Mouse (Mus musculus) CD8-positive naive resting alpha-beta T cell, adult 57 days (primary cell): ENCODE results near the gene Tma7. TPM values are rescaled to one million over a fixed set of nuclear protein-coding genes. Genes with fewer than 3 reads are reported as not detected.

Source experiments
- total RNA-seq: library from RNA; stranded (reverse); gene quantifications from one replicate; pipeline ENCODE4 v1.2.4, GENCODE M21; 2023

Gene Tma7
- 310 TPM for total RNA-seq

GRCm38 (mm10) chr9:109082124-109082800, at the start of gene Tma7, which contains the start of gene Ccdc51:
Gene Tma7, minus strand, starts transcription at chr9:109082587.
Gene Ccdc51, plus strand, starts transcription at chr9:109082493.

GRCm38 (mm10) chr9:109095137-109095982, 13.0 kb upstream of the Tma7 start, which contains the start of gene Plxnb1:
Gene Plxnb1, plus strand, starts transcription at chr9:109095389.

DNA sequence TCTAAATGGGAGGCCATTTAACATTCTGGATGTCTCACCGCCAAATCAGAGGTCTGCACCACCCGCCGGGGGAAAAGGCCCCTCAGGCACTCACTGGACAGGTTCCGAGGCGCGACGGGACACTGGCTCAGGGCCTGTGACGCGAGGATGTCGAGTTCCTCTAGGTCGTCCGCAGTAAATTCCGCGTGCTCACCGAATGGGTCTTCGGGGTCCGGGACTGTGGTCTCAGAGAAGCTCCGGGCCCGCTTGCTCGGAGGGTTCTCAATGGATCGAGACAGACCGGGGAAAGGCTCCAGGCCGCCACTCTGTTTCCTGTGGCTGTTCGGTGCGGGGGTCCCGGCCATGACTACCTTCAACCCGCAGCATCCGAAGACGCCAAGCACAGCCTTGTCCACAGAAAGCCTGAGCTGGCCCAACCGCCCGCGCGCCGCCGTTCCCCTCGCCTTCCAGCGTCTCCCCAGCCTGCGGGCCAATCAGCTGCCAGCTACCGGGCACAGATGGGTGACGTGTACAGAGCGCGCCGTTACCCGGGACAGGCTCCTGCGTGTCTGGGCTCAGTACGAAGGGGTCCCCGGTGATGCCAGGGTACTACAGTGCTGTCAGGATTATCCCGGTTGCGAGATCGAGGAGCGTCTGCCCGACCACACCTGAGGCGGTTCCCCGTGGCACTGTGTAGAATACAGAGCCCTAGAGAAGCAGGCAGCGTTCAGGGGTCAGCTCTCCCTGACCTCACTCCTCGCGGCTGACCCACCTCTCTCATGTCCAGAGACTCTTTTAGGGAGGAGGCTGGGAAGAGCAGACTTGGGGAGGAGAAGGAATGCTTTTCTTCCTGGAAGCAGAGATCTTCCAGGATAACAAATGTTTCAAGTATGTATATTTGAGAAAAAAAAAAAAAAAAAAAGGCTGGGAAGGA, 8.5 kb downstream of the Tma7 start, which contains the start of gene Atrip:
Atrip (minus strand) TSS at position 464 of the 913 bp plus-strand sequence.

DNA sequence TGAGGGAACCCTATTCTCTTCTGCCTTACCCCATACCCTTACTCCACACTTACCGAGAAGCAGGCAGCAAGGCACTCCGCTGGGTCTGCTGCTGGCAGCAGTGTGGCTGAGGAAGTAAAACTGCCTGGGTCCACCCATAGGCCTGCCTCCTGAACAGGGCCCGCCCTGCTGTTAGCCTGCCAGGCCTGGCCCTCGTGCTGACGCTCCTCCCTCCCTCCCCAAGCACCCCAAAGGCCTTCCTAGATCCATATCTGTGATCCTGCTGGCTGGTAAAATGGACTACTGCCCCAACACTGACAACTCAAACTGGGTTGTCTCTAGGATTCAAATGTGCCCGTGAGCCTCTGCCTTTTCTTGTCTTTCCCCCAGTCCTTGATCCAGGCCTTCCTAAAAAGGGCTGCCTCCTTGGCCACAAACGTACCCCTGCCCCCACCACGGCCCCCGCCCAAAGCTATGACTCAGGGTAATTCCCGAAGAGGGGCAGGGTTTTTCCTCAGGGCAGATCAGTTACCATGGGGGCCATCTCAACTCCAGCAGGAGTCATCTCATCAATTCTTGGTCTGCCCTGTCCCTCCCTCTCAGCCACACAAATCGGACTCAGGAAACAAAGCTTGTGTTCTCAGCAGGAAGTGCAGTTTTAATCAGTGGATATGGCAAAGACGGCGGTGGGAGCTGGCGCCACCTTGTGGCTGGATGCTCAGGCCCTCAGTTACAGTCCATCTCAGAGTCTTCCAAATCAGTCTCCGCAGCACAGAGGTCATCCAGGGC, 23.1 kb downstream of the Tma7 start, which contains the start of gene Trex1:
Trex1 (minus strand) TSS at position 599 of the 768 bp plus-strand sequence.

GRCm38 (mm10) chr9:109038086-109038895, 44.1 kb downstream of the Tma7 start, which contains the start of gene Shisa5:
Gene Shisa5, plus strand, starts transcription at chr9:109038565.

Other genes starting within 250 kb of the Tma7 start
- 27.2 TPM for gene Slc26a6, start 229.3 kb downstream of the Tma7 start, total RNA-seq
- gene Tmem89, start 168.0 kb downstream of the Tma7 start, total RNA-seq = not detected
- 170 TPM for gene Uqcrc1, start 146.0 kb downstream of the Tma7 start, total RNA-seq
- 3.3 TPM for gene Col7a1, start 129.0 kb downstream of the Tma7 start, total RNA-seq
- gene Ucn2, start 96.6 kb downstream of the Tma7 start, total RNA-seq = not detected
- 9.5 TPM for gene Pfkfb4, start 90.8 kb downstream of the Tma7 start, total RNA-seq
- gene Shisa5, start 44.0 kb downstream of the Tma7 start, total RNA-seq = 2,690 TPM
- gene Trex1, start 22.9 kb downstream of the Tma7 start, total RNA-seq = 27.6 TPM
- gene Atrip, start 8.5 kb downstream of the Tma7 start, total RNA-seq = 24.3 TPM
- gene Ccdc51, start 94 bp downstream of the Tma7 start, total RNA-seq = 7.6 TPM
- 1.9 TPM for gene Plxnb1, start 12.8 kb upstream of the Tma7 start, total RNA-seq
- gene Fbxw21, start 79.5 kb upstream of the Tma7 start, total RNA-seq = not detected
- not detected for gene Fbxw13, start 113.4 kb upstream of the Tma7 start, total RNA-seq
- gene Fbxw20, start 152.2 kb upstream of the Tma7 start, total RNA-seq = not detected
- not detected for gene Fbxw14, start 205.1 kb upstream of the Tma7 start, total RNA-seq